Mouse (Mus musculus): ENCODE measurements around the gene Notch1. TPM values are rescaled to one million over a fixed set of nuclear protein-coding genes. Genes with fewer than 3 reads are reported as not detected.
A peak's percentile ranks its signal among the peaks of the same experiment; 100 is the strongest.

Notch1 gene
- polyA plus RNA-seq, 1 experiment from 2014 or later, result 24.3 TPM

DNA sequence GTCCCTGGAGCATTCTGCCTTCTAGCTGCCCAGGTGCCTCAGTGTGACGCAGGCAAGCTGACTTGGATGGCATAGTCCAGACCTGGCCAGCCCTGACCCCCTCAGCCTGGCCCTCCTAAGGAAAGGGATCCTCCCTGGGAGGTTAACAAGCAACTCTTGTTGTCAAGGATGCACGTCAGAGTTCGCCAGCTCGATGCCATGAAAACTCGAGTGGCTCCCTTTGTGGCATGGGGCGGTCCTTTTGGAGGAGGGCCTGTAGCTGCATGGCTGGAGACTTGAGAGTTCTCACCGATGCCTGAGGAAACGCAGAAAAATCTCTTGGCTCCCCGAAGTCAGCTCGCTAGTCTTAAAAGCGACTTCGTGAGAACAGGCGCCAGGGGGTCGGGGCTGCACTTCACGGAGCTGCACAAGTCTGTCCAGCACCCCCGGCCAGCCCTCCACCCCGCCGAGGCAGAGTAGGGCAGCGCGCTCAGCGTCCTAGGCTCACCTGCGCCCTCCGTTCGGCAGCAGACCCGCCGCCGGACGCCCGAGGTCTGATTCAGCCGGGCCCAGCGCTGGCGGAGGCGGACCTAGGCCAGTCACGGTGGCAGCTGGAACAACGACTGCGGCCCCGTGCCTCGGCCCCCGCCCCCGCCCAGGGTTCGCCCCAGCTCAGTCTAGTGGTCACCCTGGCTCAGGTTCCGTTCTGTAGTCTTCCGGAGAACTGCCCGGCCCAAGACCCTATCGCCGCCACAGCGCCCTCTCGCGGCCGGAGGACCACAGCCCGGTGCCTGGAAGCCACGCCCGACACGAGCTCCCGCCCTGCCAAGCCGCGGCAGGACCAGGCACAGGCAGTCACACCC lies 107.7 kb downstream of the Notch1 start, which contains the start of gene Inpp5e:
Inpp5e (minus strand) TSS at position 689 of the 842 bp plus-strand sequence.
- Histone ChIP-seq H3K9me3 (no peaks in the 10 kb centered on the region), H3K27ac (peak within 1 kb of the TSS; percentile 82), H3K27me3 (no peaks in the 10 kb centered on the region), H3K36me3 (peaks cover 39% of the 10 kb centered on the region), H3K9ac (peak within 1 kb of the TSS; percentile 91), H3K4me1 (peaks cover 34% of the 10 kb centered on the region), H3K4me2 (peak within 1 kb of the TSS; percentile 90), H3K4me3 (peak within 1 kb of the TSS; percentile 94)
- peak; percentile 91 for ATAC-seq (ENCODE audit: insufficient number of reproducible peaks, low FRiP score, low TSS enrichment, low read depth)
- under 1% methylated on average over 57 of the region's 57 CpGs for WGBS

Small RNAs within 50 kb of the gene (microRNA-seq; reads per million reads assigned to microRNA genes)
- gene Mir6996, result 0.82 reads per million

Other genes with a start within 250 kb of the Notch1 start
- gene Ccdc187, start 222.1 kb downstream of the Notch1 start, polyA plus RNA-seq (2015; fragmentation: Nextera tagmentation; extraction: Ambion mirVana), result 0.05 and 0.06 TPM in 2 replicates
- gene Gpsm1, start 201.1 kb downstream of the Notch1 start, polyA plus RNA-seq (2015; fragmentation: Nextera tagmentation; extraction: Ambion mirVana), result 40.7 and 41.8 TPM in 2 replicates
- 25.4 TPM in 2 replicates for gene Dnlz, start 164.6 kb downstream of the Notch1 start, polyA plus RNA-seq (2015; fragmentation: Nextera tagmentation; extraction: Ambion mirVana)
- gene Card9, start 155.7 kb downstream of the Notch1 start, polyA plus RNA-seq (2015; fragmentation: Nextera tagmentation; extraction: Ambion mirVana), result 0.83 and 1.1 TPM in 2 replicates
- gene Snapc4, start 136.0 kb downstream of the Notch1 start, polyA plus RNA-seq (2015; fragmentation: Nextera tagmentation; extraction: Ambion mirVana), result 23.7 and 25.8 TPM in 2 replicates
- 111 and 121 TPM in 2 replicates for gene Entr1, start 127.3 kb downstream of the Notch1 start, polyA plus RNA-seq (2015; fragmentation: Nextera tagmentation; extraction: Ambion mirVana)
- 91.1 and 95.2 TPM in 2 replicates for gene Pmpca, start 127.3 kb downstream of the Notch1 start, polyA plus RNA-seq (2015; fragmentation: Nextera tagmentation; extraction: Ambion mirVana)
- 17.1 and 19.6 TPM in 2 replicates for gene Inpp5e, start 107.5 kb downstream of the Notch1 start, polyA plus RNA-seq (2015; fragmentation: Nextera tagmentation; extraction: Ambion mirVana)
- gene Sec16a, start 71.4 kb downstream of the Notch1 start, polyA plus RNA-seq (2015; fragmentation: Nextera tagmentation; extraction: Ambion mirVana), result 26.2 and 30.5 TPM in 2 replicates
- 107 and 122 TPM in 2 replicates for gene Egfl7, start 63.4 kb upstream of the Notch1 start, polyA plus RNA-seq (2015; fragmentation: Nextera tagmentation; extraction: Ambion mirVana)
- gene Gm20532, start 70.0 kb upstream of the Notch1 start, polyA plus RNA-seq (2015; fragmentation: Nextera tagmentation; extraction: Ambion mirVana), result 0.24 TPM in 1 of 2 replicates, not detected in the other
- 31.5 and 36.3 TPM in 2 replicates for gene Agpat2, start 87.8 kb upstream of the Notch1 start, polyA plus RNA-seq (2015; fragmentation: Nextera tagmentation; extraction: Ambion mirVana)
- gene Fam69b, start 111.8 kb upstream of the Notch1 start, polyA plus RNA-seq (2015; fragmentation: Nextera tagmentation; extraction: Ambion mirVana), result 32.0 and 42.8 TPM in 2 replicates
- not detected in 2 replicates for gene Lcn4, start 154.6 kb upstream of the Notch1 start, polyA plus RNA-seq (2015; fragmentation: Nextera tagmentation; extraction: Ambion mirVana)